Mouse (Mus musculus) mesoderm, embryonic 11.5 days (tissue): ENCODE measurements around the gene Tmem170b.

ENCODE experiments used
- DNase-seq: peaks from one replicate; pipeline ENCODE4 v3.0.0-alpha.2; 2012; ENCODE audit warnings: low read depth, low spot score

Tmem170b gene

GRCm38 (mm10) chr13:41614539-41614938 is 8.8 kb downstream of the Tmem170b start:
- no peak for DNase-seq

- DNase-seq = no peak
Measured at GRCm38 (mm10) chr13:41614982-41615381, 9.3 kb downstream of the Tmem170b start.

GRCm38 (mm10) chr13:41619470-41619869 is 13.8 kb downstream of the Tmem170b start:
- DNase-seq = no peak

GRCm38 (mm10) chr13:41620132-41620531 is 14.4 kb downstream of the Tmem170b start:
- no peak for DNase-seq

- no peak for DNase-seq
Measured at GRCm38 (mm10) chr13:41624123-41624522, 18.4 kb downstream of the Tmem170b start.

GRCm38 (mm10) chr13:41625248-41625647 is 19.5 kb downstream of the Tmem170b start:
- no peak for DNase-seq

- DNase-seq = no peak
Measured at GRCm38 (mm10) chr13:41627277-41627916, 21.7 kb downstream of the Tmem170b start.

GRCm38 (mm10) chr13:41634401-41634818 is 28.7 kb downstream of the Tmem170b start:
- peak; percentile 73 for DNase-seq

GRCm38 (mm10) chr13:41638083-41638482 is 32.4 kb downstream of the Tmem170b start:
- DNase-seq = no peak

- DNase-seq = peak; percentile 67
Measured at GRCm38 (mm10) chr13:41642851-41643250, 37.1 kb downstream of the Tmem170b start.

GRCm38 (mm10) chr13:41643798-41644197 is 38.1 kb downstream of the Tmem170b start:
- DNase-seq = peak; percentile 56

- DNase-seq = no peak
Measured at GRCm38 (mm10) chr13:41644591-41645482, 39.1 kb downstream of the Tmem170b start.

- no peak for DNase-seq
Measured at GRCm38 (mm10) chr13:41645483-41645859, 39.8 kb downstream of the Tmem170b start.

GRCm38 (mm10) chr13:41647976-41648375 is 42.3 kb downstream of the Tmem170b start:
- DNase-seq = no peak

GRCm38 (mm10) chr13:41650665-41651064 is 45.0 kb downstream of the Tmem170b start:
- DNase-seq = no peak

GRCm38 (mm10) chr13:41653791-41654190 is 48.1 kb downstream of the Tmem170b start:
- DNase-seq = no peak

GRCm38 (mm10) chr13:41655576-41656090 is 49.9 kb downstream of the Tmem170b start:
- DNase-seq = no peak

- no peak for DNase-seq
Measured at GRCm38 (mm10) chr13:41660052-41660793, 54.5 kb downstream of the Tmem170b start.

- no peak for DNase-seq
Measured at GRCm38 (mm10) chr13:41661116-41661515, 55.4 kb downstream of the Tmem170b start.

- DNase-seq = peak; percentile 37
Measured at GRCm38 (mm10) chr13:41662401-41663070, 56.8 kb downstream of the Tmem170b start.

- no peak for DNase-seq
Measured at GRCm38 (mm10) chr13:41663501-41664195, 57.9 kb downstream of the Tmem170b start.
